Mouse (Mus musculus) left cerebral cortex, postnatal 14 days (tissue): ENCODE measurements around the gene Matk. TPM values are rescaled to one million over a fixed set of nuclear protein-coding genes. Genes with fewer than 3 reads are reported as not detected.

ENCODE experiments used
- DNase-seq, 2 experiments: peaks; one replicate each; pipeline ENCODE4 v3.0.0; 2021 to 2022; ENCODE audit warnings: low spot score in 2 of 2, mixed read lengths in 1 of 2
- intact Hi-C: fragments of 180-260 bp; cut with DNase I; formaldehyde crosslinking; loops from one replicate; pipeline ENCODE4 v1.15.1; 2025
- microRNA-seq, 2 experiments: library from miRNA; unstranded; fragments of <30 nt; microRNA quantifications; one replicate each; pipeline ENCODE4 v1.2.0; 2022
- total RNA-seq, 2 experiments: library from RNA; stranded (reverse); gene quantifications; 2 replicates each; pipeline ENCODE4 v1.2.3; 2021

The Matk gene
- total RNA-seq, 2 experiments from 2014 or later: 226 to 227 TPM

GRCm38 (mm10) chr10:81297845-81298244 lies 45.1 kb downstream of the Matk start:
- no peak for DNase-seq
- intact Hi-C loops: no loop called here

- DNase-seq: peak; percentile 57 to 66
- intact Hi-C loops: no loop called here
Observed at GRCm38 (mm10) chr10:81298369-81299100, 45.8 kb downstream of the Matk start.

GRCm38 (mm10) chr10:81299585-81300351 lies 47.0 kb downstream of the Matk start:
- intact Hi-C loops: no loop called here
- DNase-seq: no peak

DNA sequence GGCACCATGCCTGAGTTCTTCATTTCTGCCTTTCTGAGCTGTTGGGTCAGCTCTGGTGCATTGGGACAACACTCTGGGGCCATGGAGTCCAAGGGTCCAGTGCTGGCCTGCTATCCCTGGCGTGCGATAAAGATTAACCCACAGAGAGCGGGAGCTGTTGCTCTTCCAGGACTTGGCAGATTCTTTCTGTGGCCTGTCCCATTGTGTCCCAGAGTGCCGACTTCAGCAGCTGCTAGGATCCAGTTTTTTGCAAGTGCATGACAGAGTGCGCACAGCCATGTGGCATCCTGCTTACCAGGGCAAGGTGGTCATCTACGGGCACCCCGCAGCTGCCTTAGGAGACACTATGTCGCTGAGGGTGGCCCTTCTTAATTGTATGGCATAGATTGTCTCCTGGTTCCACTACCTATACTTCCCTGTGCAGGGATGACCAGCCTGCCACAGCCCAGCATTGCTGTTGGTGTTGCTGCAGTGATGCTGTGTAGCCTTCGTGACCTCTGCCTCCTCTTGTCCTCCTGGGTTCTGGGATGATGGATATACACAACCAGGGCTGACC lies 47.7 kb downstream of the Matk start:
- DNase-seq: no peak
- intact Hi-C loops: no loop called here

DNA sequence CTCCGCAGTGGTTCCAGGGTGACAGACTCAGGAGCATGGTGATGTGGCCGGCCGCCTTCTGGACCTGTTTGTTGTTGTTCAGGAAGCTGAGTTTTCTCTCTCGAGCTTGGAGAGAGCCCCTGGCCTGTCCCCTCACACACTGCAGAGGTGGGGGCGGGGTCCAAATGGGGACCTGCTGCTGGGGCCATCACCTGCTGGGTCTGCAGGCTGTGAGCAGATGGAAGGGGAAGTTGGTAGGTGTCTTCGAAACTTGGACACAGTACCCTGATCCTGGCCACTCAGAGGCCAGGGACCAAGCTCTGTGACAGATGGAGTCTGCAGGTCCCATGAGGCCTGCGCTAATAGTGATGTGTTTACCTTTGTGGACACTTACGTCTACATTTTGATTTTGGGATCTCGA lies 48.6 kb downstream of the Matk start:
- no peak for DNase-seq
- intact Hi-C loops: no loop called here

DNA sequence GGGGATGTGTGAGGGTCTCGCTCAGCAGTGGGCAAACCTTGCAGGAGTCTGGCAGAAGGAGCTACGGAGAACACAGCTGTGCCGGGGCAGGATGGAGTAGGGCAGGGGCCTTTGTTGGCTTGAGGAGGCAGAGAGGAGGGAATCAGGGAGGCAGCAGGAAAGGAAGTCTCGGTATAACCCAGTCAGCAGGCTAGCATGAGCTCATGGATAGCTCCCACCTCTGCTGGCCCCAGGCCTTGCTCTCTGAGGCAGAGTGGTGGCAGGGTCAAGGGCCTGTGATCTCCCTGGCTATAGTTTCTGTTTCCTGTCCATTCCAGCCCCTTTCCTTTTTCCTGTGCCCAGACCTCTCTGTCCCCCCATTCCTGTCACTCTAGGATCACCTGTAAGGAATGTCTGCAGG lies 49.6 kb downstream of the Matk start:
- intact Hi-C loops: no loop called here
- no peak for DNase-seq

DNA sequence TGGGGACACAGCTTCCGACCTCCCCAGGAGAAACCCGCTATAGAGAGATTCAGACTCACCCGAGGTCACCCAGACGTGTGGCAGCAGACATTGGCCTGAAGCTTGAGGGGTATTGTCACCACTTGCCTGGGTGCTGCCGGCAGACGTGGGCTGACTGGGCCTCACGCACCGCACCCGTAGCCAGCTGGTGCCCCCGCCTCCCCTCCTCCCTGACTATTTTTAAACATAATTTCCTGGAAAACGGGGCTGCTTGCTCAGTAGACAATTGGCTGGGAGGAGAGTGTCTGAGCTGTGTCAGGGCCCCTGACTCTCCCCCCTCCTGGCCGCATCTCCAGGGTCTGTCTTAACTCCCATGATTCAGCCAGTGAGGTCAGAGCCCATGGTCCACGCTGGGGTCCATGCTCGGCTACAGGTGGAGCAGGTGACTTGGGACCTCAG lies 50.1 kb downstream of the Matk start:
- intact Hi-C loops: no loop called here
- DNase-seq: peak; percentile 71 to 80

DNA sequence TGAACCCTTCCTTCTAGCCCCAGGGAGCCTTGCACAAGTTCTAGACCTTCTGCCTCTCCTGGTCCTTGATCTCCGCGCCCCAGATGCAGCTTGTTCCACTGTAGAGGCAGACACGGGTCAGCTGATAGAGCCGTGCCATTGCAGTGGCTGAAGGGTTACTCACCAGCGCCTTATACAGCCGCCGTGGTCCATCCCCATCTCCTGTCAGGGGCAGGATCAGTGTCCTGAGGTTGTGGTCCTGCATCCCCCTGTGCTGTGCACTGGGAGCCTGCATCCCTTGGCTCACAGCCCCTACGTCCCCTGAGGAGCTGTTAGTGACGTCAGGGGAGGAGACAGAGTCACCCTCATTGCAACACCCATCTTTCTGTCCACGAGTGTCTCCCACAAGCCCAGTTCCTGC lies 50.5 kb downstream of the Matk start:
- intact Hi-C loops: no loop called here
- no peak for DNase-seq

GRCm38 (mm10) chr10:81303761-81304160 lies 51.0 kb downstream of the Matk start:
- intact Hi-C loops: no loop called here
- no peak for DNase-seq

DNA sequence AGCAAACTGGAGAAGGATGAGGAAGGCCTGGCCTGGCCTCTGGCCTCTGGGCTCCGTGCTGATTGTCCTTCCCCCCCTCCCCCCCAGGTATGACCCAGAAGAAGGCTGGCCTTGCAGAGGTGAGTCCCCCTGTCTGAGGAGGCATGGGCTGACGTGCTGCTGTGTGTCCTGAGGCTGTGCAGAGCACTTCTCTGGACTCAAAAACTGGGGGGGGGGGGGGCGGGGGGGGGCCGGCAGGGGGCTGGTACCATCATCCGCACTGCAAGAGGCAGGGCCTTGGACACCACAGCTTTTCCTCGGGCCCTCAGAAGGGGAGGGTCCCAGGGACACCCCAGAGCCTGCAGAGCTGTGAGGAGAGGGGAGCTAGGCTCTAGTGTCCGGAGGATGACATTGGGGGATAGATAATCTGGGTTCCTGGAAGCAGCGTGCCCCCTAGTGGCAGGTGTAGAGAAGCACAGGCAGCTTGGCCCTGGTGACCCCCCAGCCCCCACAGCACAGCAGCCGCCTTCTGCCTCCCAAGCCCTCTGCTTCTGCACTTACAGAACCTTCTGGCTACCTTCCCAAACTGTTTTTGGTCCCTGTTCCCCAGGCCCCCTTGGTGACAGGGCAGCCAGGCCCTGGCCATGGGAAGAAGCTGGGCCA lies 52.0 kb downstream of the Matk start:
- intact Hi-C loops: no loop called here
- DNase-seq: no peak

GRCm38 (mm10) chr10:81305663-81306062 lies 52.9 kb downstream of the Matk start:
- DNase-seq: no peak
- intact Hi-C loops: no loop called here

DNA sequence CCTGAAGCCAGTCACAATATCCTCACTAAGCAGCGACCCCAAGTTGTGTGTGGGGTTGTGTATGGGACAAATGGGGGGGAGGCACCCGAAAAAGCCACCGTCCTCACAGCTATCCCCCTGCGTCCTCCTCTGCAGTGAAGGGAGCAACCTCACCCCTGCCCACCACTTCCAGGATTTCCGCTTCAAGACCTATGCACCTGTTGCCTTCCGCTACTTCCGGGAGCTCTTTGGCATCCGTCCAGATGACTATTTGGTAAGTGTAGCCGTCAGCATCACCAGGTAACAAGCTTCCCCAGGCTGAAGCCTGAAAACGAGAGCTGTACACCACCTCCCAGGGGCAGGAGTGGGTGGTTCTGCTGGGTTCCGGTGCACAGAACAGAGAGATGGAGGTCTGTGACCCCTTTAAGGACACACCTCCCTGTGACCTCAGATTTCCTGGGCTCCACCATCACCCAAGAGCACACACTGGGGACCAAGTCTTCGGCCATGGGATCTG lies 53.5 kb downstream of the Matk start:
- no peak for DNase-seq
- intact Hi-C loops: no loop called here

DNA sequence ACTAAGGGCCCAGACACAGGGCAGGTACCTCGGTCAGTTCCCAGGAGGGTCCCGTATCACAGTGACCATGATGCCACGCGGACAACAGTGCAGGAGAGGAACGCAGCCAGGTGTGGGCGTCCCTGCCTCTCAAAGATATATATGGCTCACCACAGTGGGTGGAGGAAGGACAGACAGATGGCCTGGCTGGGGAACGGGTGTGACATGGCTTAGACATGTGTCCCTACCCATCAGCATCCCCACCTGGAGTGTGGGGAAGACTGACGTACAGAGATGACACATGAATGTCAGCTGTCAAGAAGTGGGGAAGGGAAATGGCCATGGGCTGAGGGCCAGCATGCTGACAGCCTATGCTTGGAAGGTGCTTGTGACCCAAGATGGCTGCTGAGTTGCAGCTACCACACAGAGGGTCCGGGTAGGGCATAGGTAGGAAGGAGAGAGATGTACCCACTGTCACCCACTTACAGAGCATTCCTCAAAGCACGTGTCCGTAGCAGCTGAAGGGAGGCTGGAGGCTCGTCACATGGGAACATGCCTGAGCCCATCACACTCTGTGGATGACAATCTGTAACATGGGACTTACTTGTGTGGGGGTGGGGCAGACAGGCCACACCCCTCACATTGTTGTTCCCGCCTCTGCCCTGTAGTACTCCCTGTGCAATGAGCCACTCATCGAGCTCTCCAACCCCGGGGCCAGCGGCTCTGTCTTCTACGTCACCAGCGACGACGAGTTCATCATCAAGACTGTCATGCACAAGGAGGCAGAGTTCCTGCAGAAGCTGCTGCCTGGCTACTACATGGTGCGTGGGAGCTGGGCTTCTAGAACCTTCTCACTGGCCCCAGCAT lies 54.3 kb downstream of the Matk start:
- intact Hi-C loops: no loop called here
- no peak for DNase-seq

DNA sequence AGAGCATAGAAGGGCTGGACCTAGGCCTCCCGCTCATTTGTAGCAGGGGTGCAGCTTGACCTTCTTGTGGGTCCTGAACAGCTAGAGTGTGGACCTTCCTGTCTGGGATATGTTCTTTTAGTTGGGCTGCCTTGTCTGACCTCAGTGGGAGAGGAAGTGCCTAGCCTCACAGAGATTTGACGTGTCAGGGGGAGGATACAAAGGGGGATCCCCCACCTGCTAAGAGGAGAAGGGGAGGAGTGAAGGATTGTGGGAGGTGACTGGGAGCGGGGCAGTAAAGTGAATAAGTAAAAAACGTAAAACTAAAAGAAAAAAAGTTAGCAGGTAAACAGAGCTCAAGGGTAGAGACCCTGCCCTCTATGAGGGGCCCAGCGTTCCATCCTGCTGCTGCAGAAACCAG lies 56.8 kb downstream of the Matk start:
- intact Hi-C loops: no loop called here
- no peak for DNase-seq

Small RNAs within 50 kb of the gene (microRNA-seq; reads per million reads assigned to microRNA genes)
- gene Mir3057: 41.2 to 55.5 reads per million in 2 experiments

Other genes starting within 250 kb of the Matk start
- gene Gng7, start 238.0 kb upstream of the Matk start, total RNA-seq: 100 to 1,000 TPM; 120 to 135 TPM
- gene Diras1, start 227.3 kb upstream of the Matk start, total RNA-seq: 100 to 1,000 TPM; 113 to 117 TPM
- 10 to 100 TPM; 70.9 to 76.3 TPM for gene Slc39a3, start 215.5 kb upstream of the Matk start, total RNA-seq
- 100 to 1,000 TPM; 178 to 186 TPM for gene Sgta, start 192.8 kb upstream of the Matk start, total RNA-seq
- 10 to 100 TPM; 51.1 to 51.2 TPM for gene Thop1, start 182.9 kb upstream of the Matk start, total RNA-seq
- under 1 TPM; 0.15 to 0.44 TPM for gene Creb3l3, start 154.1 kb upstream of the Matk start, total RNA-seq
- 100 to 1,000 TPM; 116 to 122 TPM for gene Map2k2, start 147.0 kb upstream of the Matk start, total RNA-seq
- 10 to 100 TPM; 74.8 to 76.0 TPM for gene Zbtb7a, start 117.7 kb upstream of the Matk start, total RNA-seq
- gene Pias4, start 85.0 kb upstream of the Matk start, total RNA-seq: 10 to 100 TPM; 23.7 to 29.9 TPM
- 100 to 1,000 TPM; 936 to 941 TPM for gene Eef2, start 76.3 kb upstream of the Matk start, total RNA-seq
- 10 to 100 TPM; 72.2 to 73.3 TPM for gene Dapk3, start 69.9 kb upstream of the Matk start, total RNA-seq
- gene 4930442H23Rik, start 69.1 kb upstream of the Matk start, total RNA-seq: not detected
- gene Nmrk2, start 50.9 kb upstream of the Matk start, total RNA-seq: under 1 TPM in 1 of 2 experiments, not detected in 1; 0.17 TPM
- 100 to 1,000 TPM; 196 to 211 TPM for gene Atcay, start 22.1 kb upstream of the Matk start, total RNA-seq
- 10 to 100 TPM; 66.1 to 66.7 TPM for gene Zfr2, start 19.8 kb upstream of the Matk start, total RNA-seq
- gene Mrpl54, start 14.0 kb downstream of the Matk start, total RNA-seq: 10 to 100 TPM; 39.0 to 41.4 TPM
- gene Apba3, start 14.0 kb downstream of the Matk start, total RNA-seq: 10 to 100 TPM; 34.8 to 35.8 TPM
- gene Tjp3, start 38.6 kb downstream of the Matk start, total RNA-seq: under 1 TPM; 0.15 to 0.47 TPM
- gene Pip5k1c, start 40.0 kb downstream of the Matk start, total RNA-seq: 100 to 1,000 TPM; 391 to 396 TPM
- gene Cactin, start 68.2 kb downstream of the Matk start, total RNA-seq: 10 to 100 TPM; 25.1 to 27.2 TPM
- gene Tbxa2r, start 75.8 kb downstream of the Matk start, total RNA-seq: 1 to 10 TPM; 1.3 to 1.5 TPM
- gene Gipc3, start 90.3 kb downstream of the Matk start, total RNA-seq: under 1 TPM; 0.51 to 0.97 TPM
- 10 to 100 TPM; 21.4 to 23.3 TPM for gene Hmg20b, start 97.5 kb downstream of the Matk start, total RNA-seq
- gene Mfsd12, start 104.6 kb downstream of the Matk start, total RNA-seq: 10 to 100 TPM; 37.8 to 38.9 TPM
- 1 to 10 TPM in 1 of 2 experiments, under 1 TPM in 1; 0.93 to 1.3 TPM for gene 4930404N11Rik, start 112.9 kb downstream of the Matk start, total RNA-seq
- 10 to 100 TPM; 74.8 to 80.3 TPM for gene Fzr1, start 125.6 kb downstream of the Matk start, total RNA-seq
- 10 to 100 TPM; 82.4 to 88.6 TPM for gene Dohh, start 131.5 kb downstream of the Matk start, total RNA-seq
- 1 to 10 TPM; 2.4 to 3.2 TPM for gene Gm48551, start 131.5 kb downstream of the Matk start, total RNA-seq
- gene Gm48552, start 136.1 kb downstream of the Matk start, total RNA-seq: 1 to 10 TPM; 2.8 to 4.7 TPM
- gene Smim24, start 140.1 kb downstream of the Matk start, total RNA-seq: 1 to 10 TPM; 1.8 to 1.9 TPM
- 10 to 100 TPM; 67.0 to 69.8 TPM for gene Nfic, start 202.7 kb downstream of the Matk start, total RNA-seq
- 100 to 1,000 TPM; 280 to 299 TPM for gene Celf5, start 229.8 kb downstream of the Matk start, total RNA-seq
- 100 to 1,000 TPM in 1 of 2 experiments, 10 to 100 TPM in 1; 80.2 to 104 TPM for gene Ncln, start 243.5 kb downstream of the Matk start, total RNA-seq
- under 1 TPM; 0.33 to 0.44 TPM for gene S1pr4, start 247.2 kb downstream of the Matk start, total RNA-seq